Mouse (Mus musculus) C2C12 (cell line): Measurements from ENCODE around the gene Il5ra. TPM values are rescaled to one million over a fixed set of nuclear protein-coding genes. Genes with fewer than 3 reads are reported as not detected.

ENCODE experiments used
- H3K27me3 ChIP-seq: one replicate; pipeline ENCODE4 v1.6.1; 2011; ENCODE audit not compliant: control insufficient read depth, insufficient read depth, insufficient read length
- H3K36me3 ChIP-seq: one replicate; pipeline ENCODE4 v1.6.1; 2011; ENCODE audit not compliant: control insufficient read depth, insufficient read depth
- H3K4me3 ChIP-seq: one replicate; pipeline ENCODE4 v1.5.1; 2011; ENCODE audit warnings: mild to moderate bottlenecking, control low read depth; ENCODE audit not compliant: poor library complexity, insufficient read depth, severe bottlenecking
- H3K79me2 ChIP-seq: one replicate; pipeline ENCODE4 v1.6.1; 2011; ENCODE audit not compliant: control insufficient read depth, insufficient read depth
- H3K79me3 ChIP-seq: one replicate; pipeline ENCODE4 v1.6.1; 2011; ENCODE audit warnings: low read depth, control low read depth
- H3ac ChIP-seq: one replicate; pipeline ENCODE3; 2011; ENCODE audit warnings: low read depth; ENCODE audit not compliant: control insufficient read depth, insufficient read length
- CEBPB ChIP-seq: IDR thresholded peaks from one replicate; pipeline ENCODE4 v1.6.1; 2011; ENCODE audit warnings: low read depth, mild to moderate bottlenecking, control low read depth, moderate library complexity
- CTCF ChIP-seq: IDR thresholded peaks from one replicate; pipeline ENCODE4 v1.5.1; 2011; ENCODE audit not compliant: control insufficient read depth, insufficient read depth, insufficient read length
- FOSL1 ChIP-seq: IDR thresholded peaks from one replicate; pipeline ENCODE4 v1.8.0; 2011; ENCODE audit warnings: mild to moderate bottlenecking, low read length; ENCODE audit not compliant: poor library complexity, insufficient read depth, severe bottlenecking
- MAX ChIP-seq: IDR thresholded peaks from one replicate; pipeline ENCODE4 v1.6.1; 2011; ENCODE audit warnings: mild to moderate bottlenecking, control low read depth
- MYOD1 ChIP-seq: IDR thresholded peaks from one replicate; pipeline ENCODE4 v1.6.1; 2011; ENCODE audit warnings: low read depth; ENCODE audit not compliant: control insufficient read depth, insufficient read length
- MYOG ChIP-seq: IDR thresholded peaks from one replicate; pipeline ENCODE4 v1.6.1; 2011; ENCODE audit not compliant: control insufficient read depth, insufficient read length; ENCODE audit errors: extremely low read depth
- USF1 ChIP-seq: IDR thresholded peaks from one replicate; pipeline ENCODE4 v1.6.1; 2011; ENCODE audit warnings: low read depth, mild to moderate bottlenecking, control low read depth, moderate library complexity
- polyA plus RNA-seq: library from polyadenylated mRNA; unstranded; fragments of >200 nt; fragmentation: generic; extraction: Trizol; gene quantifications from one replicate; pipeline ENCODE4 v1.2.1, GENCODE M21; 2012; ENCODE audit warnings: missing spikeins

The Il5ra gene
- polyA plus RNA-seq, 1 experiment = not detected

GRCm38 (mm10) chr6:106745673-106746394, 3.0 kb downstream of the Il5ra start:
- no peak for TF ChIP-seq CTCF
- TF ChIP-seq FOSL1 = no peak
- TF ChIP-seq MYOD1 = no peak
- no peak for TF ChIP-seq MAX
- no peak for TF ChIP-seq USF1
- TF ChIP-seq CEBPB = no peak
- TF ChIP-seq MYOG = no peak

GRCm38 (mm10) chr6:106743556-106744233, 5.1 kb downstream of the Il5ra start:
- TF ChIP-seq MYOD1 (no peak), USF1 (no peak), CTCF (no peak), FOSL1 (no peak), CEBPB (no peak), MAX (no peak), MYOG (no peak)
- no peaks in the 10 kb centered on the region for H3K79me3 ChIP-seq
- no peaks in the 10 kb centered on the region for H3K36me3 ChIP-seq

More at GRCm38 (mm10) chr6:106745673-106746394, 3.0 kb downstream of the Il5ra start:
- Histone ChIP-seq H3K36me3 (no peaks in the 10 kb centered on the region), H3K79me3 (no peaks in the 10 kb centered on the region), H3K4me3 (no peak overlapping the region), H3ac (no peak overlapping the region), H3K27me3 (no peaks in the 10 kb centered on the region), H3K79me2 (no peaks in the 10 kb centered on the region)

GRCm38 (mm10) chr6:106740244-106740825, 8.5 kb downstream of the Il5ra start:
- no peaks in the 10 kb centered on the region for H3K36me3 ChIP-seq
- no peaks in the 10 kb centered on the region for H3K27me3 ChIP-seq
- no peak overlapping the region for H3ac ChIP-seq
- H3K79me3 ChIP-seq = no peaks in the 10 kb centered on the region
- no peak overlapping the region for H3K4me3 ChIP-seq
- TF ChIP-seq CEBPB (no peak), MAX (no peak)
- no peaks in the 10 kb centered on the region for H3K79me2 ChIP-seq

More at GRCm38 (mm10) chr6:106743556-106744233, 5.1 kb downstream of the Il5ra start:
- Histone ChIP-seq H3K79me2 (no peaks in the 10 kb centered on the region), H3ac (no peak overlapping the region), H3K4me3 (no peak overlapping the region), H3K27me3 (no peaks in the 10 kb centered on the region)

- Histone ChIP-seq H3K79me2 (no peaks in the 10 kb centered on the region), H3K36me3 (no peaks in the 10 kb centered on the region), H3K27me3 (no peaks in the 10 kb centered on the region), H3K79me3 (no peaks in the 10 kb centered on the region), H3ac (no peak overlapping the region), H3K4me3 (no peak overlapping the region)
- TF ChIP-seq FOSL1 (no peak), USF1 (no peak), MYOG (no peak), MAX (no peak), CEBPB (no peak), CTCF (no peak), MYOD1 (no peak)
Observed at GRCm38 (mm10) chr6:106738229-106738628, 10.6 kb downstream of the Il5ra start.

- Histone ChIP-seq H3ac (no peak overlapping the region), H3K79me3 (no peaks in the 10 kb centered on the region), H3K27me3 (no peaks in the 10 kb centered on the region), H3K4me3 (no peak overlapping the region), H3K79me2 (no peaks in the 10 kb centered on the region), H3K36me3 (no peaks in the 10 kb centered on the region)
- no peak for TF ChIP-seq MAX
- no peak for TF ChIP-seq USF1
- TF ChIP-seq FOSL1 = no peak
- TF ChIP-seq CEBPB = no peak
- TF ChIP-seq MYOD1 = no peak
- TF ChIP-seq CTCF = no peak
Observed at GRCm38 (mm10) chr6:106732563-106732962, 16.3 kb downstream of the Il5ra start.
